Mouse (Mus musculus) brain, embryonic 18.5 days (tissue): ENCODE results near the gene Slc22a7.
A peak's percentile ranks its signal among the peaks of the same experiment; 100 is the strongest.

Experiments used
- DNase-seq: peaks from one replicate; pipeline ENCODE4 v3.0.0-alpha.2; 2012; ENCODE audit warnings: low read depth, low spot score

Slc22a7 gene

DNA sequence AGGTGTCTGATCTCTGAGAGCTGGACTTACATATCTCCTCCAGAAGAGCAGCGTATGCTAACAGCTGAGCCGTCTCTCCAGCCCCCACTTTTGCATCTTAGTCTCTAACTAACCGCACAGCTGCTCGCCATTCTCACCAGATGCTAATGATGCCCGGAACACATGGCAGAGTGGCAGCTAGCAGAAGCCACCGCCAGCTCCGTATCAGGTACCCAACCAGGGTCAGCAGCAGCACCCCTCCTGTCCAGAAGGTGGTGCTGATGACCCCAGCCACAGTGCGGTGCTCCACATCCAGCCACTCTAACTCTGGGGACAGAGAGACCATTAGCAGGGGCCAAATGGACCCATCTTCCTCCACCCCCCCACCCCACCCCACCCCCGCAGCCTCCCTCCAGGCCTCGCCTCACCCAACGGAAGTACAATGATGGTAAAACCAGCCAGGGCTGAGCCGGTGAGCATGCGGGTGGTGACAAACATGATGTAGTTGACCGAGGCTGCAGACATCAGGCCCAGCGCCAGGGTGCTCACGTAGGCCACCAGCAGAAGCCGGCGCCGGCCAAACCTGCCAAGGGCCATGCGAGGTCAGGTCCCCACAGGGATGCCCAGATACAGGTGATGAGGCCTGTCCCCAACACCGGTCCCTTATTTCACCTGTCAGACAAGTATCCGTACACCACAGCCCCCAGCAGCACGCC, 1.4 kb downstream of the Slc22a7 start:
- no peak for DNase-seq

DNA sequence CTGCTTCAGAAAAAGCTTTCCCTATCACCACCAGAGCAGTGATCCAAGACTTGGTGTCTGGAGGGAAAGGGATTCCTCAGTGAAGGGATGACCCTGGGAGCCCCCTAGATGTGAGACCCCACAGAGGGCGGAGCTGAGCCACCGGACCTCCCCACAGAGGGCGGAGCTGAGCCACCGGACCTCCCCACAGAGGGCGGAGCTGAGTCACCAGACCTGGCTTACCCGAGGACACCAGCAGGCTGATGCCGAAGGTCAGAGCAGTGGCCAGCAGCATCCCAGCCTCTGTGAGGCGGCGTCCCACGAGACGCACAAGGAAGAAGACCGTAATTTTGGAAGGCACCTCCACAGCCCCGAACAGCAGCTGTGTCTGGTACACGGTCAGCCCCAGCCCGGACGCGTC, 4.6 kb downstream of the Slc22a7 start:
- no peak for DNase-seq

DNA sequence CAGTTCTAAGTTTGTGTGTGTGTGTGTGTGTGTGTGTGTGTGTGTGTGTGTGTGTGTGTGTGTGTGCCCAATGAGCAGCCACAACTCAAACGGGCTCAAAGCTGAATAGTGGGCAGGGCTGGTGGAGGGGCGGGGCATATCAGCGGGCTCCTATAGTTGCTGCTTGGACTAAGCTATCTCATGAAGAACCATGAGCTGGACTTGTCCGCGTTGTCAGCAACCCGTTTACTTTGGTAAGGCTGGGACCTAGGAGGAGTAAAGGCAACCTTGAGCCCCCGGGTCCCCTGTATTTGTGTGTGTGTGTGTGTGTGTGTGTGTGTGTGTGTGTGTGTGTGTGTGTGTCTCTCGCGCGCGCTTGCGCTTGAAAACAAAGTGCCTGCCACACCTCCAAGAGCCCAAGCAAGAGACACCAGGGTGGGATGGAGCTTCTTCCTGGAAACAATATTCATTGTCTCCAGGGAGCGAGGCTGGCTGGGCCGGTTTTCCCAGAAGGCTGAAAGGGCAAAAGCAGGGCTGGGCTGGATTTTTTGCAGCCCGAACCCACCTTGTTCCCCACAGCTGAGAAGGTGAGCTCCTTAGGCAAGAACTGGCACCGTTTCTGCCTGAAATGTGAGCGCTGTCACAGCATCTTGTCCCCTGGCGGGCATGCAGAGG, 9.4 kb downstream of the Slc22a7 start, which contains the start of gene Crip3:
Crip3 (plus strand) TSS at position 166 of the 654 bp plus-strand sequence.
- no peak for DNase-seq

DNA sequence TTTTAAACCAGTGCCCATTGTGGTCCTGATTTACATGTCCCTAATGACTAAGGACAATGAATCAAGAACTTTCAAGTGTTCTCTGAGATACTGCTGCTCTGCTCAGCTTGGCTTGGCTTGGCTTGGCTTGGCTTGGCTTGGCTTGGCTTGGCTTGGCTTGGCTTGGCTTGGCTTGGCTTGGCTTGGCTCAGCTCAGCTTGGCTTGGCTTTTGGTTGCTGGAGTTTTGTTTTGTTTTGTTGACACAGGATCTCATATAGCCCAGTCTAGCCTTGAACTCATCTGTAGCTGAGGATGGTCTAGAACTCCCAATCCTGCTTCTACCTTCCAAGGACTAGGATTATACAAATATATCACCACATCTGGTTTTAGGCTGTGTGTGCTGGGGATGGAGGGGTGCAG, 11.8 kb downstream of the Slc22a7 start:
- DNase-seq = no peak

DNA sequence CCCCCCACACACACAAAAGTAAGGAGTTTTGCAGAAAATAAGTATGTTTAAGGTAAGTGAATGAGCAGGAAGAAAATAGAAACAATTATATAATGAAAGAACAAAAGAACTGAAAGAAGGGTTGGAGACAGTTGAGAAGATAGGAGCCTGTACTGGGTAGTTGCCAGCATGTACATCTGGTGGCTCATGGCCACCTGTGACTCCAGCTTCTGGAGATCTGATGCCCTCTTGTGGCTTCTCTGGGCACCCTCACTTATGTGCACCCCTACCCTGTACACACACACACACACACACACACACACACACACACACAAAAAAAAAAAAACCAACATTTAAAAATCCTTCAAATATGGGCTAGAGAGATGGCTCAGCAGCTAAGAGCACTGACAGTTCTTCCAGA, 18.5 kb downstream of the Slc22a7 start:
- DNase-seq = no peak

DNA sequence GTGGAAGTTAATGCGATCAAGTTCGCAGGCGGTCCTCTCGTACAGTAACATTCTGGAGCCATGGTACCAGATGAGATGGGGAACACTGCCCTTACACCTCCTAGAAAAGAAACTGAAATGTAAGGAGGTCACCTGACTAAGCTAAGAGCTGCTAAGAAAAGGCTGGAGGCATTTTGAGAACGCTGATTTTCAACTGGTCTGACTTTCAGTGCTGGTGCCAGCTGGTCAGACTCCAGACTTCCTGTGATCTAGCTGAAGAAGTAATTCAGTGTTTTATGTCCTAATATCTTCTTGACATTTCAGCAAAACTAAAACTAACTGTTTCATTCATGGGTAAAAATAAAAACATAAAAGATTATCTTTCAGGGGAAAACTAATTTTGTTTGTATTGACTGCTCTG, 19.6 kb downstream of the Slc22a7 start:
- DNase-seq = no peak

DNA sequence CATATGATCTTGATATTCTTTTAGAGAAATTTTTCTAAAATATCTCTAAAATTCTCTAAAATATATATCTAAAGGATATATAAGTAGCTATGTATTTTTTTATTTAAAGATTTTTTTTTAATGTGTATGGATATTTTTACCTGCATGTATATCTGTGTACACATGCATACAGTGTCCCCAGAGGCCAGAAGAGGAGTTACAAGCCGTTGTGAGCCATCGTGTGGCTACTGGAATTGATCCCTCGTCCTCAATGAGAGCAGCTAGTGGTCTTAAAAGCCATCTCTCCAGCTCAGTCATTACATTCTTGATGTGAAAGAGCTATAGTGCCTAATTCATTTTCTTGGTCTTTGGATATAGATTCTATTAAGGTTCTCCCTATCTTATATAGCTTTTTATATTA, 29.8 kb downstream of the Slc22a7 start:
- no peak for DNase-seq

DNA sequence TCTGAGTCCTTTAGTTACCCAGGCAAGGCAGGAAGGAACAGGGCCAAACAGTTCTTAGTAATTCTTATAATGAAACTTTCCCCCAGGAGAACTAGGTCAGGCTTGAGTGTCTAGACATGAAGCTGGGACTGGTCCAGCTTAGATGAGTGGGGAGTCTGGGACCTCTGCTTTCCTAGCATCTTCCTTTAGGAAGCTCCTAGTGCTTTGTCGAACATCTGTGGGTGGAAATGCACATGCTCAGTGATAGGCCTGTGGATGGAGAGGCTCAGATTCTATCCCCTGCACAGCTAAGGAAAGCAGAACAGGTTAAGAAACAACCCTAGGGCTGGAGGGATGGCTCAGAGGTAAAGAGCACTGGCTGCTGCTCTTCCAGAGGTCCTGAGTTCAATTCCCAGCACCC, 43.6 kb downstream of the Slc22a7 start:
- DNase-seq = no peak

DNA sequence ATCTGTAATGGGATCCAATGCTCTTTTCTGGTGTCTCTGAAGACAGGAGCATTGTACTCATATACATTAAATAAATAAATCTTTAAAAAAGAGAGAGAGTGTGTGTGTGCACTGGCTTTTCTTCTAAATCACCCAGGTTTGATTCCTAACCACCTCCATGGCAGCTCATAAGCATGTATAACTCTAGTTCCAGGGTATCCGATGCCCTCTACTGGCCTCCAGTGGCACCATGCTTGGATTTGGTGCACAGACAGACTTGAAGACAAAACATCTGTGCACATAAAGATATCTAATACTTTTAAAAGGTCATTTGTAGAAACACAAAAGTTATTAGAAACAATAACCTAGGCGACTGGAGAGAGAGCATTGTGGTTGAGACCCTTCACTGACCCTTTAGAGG, 45.2 kb downstream of the Slc22a7 start:
- no peak for DNase-seq

DNA sequence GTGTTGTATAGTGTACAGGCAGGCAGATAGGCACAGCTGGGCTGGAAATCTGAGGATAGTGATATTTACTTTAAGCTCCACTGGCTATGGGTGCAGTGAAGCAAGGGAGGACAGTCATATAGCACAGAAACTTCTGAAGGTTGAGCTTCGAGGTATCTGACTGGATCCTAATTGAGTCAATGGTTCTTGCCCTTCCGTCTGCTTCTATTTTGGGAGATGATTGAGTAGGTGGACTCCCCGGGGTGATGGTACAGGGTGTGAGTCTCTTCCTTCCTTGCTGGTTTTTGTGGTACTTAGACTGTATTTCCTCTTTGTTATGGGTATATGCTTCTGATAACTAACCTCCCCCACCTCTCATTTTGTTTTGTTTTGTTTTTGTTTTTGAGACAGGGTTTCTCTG, 50.1 kb downstream of the Slc22a7 start:
- DNase-seq = no peak

DNA sequence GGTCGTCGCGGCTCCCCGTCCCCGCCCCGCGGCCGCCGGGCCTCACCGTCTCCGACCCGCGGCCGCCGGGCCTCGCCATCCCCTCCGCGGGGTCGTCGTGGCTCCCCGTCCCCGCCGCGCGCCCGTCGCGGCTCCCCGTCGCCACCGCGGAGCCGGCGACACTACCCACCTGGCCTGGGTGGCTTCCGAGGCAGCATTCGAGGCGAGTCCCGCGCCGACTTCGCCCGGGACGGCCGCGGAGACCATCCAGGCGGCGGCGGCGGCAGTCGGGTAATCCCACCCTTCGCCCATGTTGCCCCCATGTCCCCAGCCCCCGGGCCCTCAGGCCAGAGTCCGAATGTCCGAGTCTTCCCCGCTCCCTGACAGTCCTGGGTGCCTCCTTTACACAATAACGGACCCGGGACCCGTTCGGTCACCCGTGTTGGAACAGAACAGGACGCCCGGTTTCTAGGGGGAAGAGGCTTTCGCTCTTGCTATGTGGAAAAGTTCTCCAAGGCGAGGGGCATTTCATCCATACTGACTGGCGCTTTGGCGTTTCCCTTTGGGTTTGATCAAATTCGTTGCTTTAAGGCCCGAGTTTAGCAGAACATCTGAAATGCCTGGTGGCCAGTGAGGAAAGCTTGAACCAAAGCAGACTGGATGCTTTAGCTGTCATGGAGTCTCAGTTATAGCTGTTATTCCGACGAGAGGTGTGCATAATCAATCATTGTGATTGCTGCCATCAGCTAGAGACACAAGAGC, 54.0 kb downstream of the Slc22a7 start:
- DNase-seq = no peak

DNA sequence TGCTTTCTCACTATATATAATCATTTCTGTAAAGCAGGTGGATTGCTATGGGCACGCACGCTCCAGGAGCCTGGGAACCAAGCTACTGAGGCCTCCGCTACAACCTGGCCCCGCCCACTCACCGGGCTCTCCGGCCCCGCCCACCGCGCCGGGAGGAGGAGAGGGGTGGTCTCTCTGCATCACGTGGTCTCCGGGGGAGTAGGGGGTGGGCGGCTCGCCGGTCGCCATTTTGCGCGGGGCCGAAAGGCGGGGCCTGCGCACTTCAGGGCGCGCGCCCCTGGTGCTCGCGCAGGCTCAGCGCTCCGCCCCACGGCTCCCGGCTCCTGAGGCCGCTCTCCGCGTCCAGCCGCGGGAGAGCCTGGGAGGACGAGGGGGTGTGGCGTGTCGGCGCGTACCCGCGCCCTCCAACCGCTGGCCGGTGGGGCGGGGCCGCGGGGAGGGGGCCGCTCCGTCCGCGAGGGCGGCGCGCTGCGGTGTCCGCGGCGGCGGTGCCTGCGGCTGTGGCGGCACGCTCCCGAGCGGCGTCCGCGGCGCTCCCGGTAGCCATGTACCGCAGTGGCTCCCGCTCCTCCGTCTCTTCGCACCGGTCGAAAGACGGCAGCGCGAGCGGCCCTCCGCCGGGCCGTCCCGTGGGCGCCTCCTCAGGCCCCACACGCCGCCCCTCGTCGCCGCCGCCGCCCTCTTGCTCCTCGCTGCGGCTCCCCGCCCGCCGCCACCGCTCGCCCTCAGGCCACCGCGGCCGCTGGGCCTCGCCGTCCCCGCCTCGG, 54.8 kb downstream of the Slc22a7 start, which contains the start of gene Zfp318:
Zfp318 (plus strand) TSS at position 438 of the 767 bp plus-strand sequence.
- DNase-seq = peak; percentile 90
